Mouse (Mus musculus): ENCODE results near the gene Amhr2. TPM values are rescaled to one million over a fixed set of nuclear protein-coding genes. Genes with fewer than 3 reads are reported as not detected.
A peak's percentile ranks its signal among the peaks of the same experiment; 100 is the strongest.

Gene Amhr2
- polyA plus RNA-seq, 1 experiment from 2014 or later = 0.60 TPM

DNA sequence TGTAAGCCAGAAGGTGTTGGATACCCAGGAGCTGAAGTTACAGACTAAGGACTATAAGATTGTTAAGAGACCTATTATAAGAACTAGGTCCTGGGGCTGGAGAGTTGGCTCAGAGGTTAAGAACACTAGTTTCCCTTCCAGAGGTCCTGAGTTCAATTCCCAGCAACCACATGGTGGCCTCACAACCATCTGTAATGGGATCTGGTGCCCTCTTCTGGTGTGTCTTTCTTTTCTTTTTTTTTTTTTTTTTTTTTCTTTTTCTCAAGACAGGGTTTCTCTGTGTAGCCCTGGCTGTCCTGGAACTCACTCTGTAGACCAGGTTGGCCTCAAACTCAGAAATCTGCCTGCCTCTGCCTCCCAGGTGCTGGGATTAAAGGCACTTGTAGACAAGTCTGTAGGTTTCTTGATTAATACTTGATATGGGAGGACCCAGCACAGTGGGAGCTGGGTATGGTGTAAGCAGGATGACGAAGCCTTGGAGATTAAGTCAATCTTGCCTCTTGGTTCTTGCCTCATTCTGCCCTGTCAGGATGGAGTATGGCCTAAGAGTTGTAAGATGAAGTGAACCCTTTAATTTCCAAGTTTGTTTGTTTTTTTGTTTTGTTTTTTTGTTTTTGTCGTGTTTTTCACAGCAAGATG, 21.4 kb upstream of the Amhr2 start:
- Histone ChIP-seq H3K27ac (ENCODE audit: low read depth) (no peak overlapping the region), H3K27me3 (ENCODE audit: insufficient read depth, low read length) (no peaks in the 10 kb centered on the region), H3K4me3 (ENCODE audit: low read depth, low read length) (no peak overlapping the region), H3K9me3 (ENCODE audit: low read length) (no peaks in the 10 kb centered on the region), H3K9ac (replicated peaks) (no peak overlapping the region), H3K4me2 (ENCODE audit: low read depth, low read length) (no peak overlapping the region), H3K36me3 (replicated peaks; ENCODE audit: insufficient read depth, low read length) (peaks cover 32% of the 10 kb centered on the region), H3K4me1 (ENCODE audit: insufficient read depth) (no peaks in the 10 kb centered on the region)
- TF ChIP-seq CTCF (IDR thresholded peaks at IDR 0.05; ENCODE audit: low read depth) = no peak
- no peak for TF ChIP-seq EP300 (IDR thresholded peaks at IDR 0.05; ENCODE audit: low read depth)
- DNase-seq (no peak), ATAC-seq (no peak)
- 89% methylated on average over 2 of the region's 2 CpGs for WGBS (ENCODE audit: insufficient replicate concordance)

DNA sequence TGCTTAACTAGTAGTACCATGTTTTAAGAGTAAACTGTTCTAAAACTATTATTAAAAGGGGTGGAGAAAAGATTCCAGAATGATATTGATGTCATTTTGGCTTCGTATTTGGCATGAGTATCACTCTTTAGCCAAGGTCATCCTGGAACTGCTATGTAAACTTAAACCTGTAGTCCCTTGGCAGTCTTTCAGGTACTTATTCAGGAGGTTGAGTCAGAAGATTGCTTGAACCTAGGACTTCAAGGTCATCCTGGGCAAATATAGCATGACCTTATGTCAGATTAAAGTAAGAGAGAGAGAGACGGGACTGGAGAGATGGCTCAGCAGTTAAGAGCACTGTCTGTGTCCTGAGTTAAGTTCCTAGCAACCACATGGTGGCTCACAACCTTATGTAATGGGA, 20.5 kb upstream of the Amhr2 start:
- no peak for DNase-seq
- H3K4me2 ChIP-seq (ENCODE audit: low read depth, low read length) = no peak overlapping the region
- TF ChIP-seq EP300 (IDR thresholded peaks at IDR 0.05; ENCODE audit: low read depth) (no peak), CTCF (IDR thresholded peaks at IDR 0.05; ENCODE audit: low read depth) (no peak)

DNA sequence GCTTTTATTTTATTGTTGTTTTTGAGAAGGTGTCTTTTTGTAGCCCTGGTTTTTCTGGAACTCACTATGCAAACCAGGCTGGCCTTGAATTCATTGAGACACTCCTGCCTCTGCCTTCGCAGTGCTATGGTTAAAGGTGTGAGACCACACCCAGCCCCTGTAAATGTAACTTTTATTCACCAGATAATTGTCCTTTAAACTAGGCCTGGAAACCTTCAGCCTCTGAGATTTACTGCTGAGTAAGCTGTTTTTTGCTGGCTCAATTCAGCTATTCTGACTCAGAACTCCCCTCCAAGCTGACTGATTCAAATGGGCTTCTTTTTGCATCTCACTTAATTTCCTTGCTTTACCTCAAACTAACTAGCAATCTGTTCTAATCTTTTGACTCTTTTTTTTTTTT, 18.2 kb upstream of the Amhr2 start:
- no peak overlapping the region for H3K27ac ChIP-seq (ENCODE audit: low read depth)
- H3K4me3 ChIP-seq (ENCODE audit: low read depth, low read length) = no peak overlapping the region
- TF ChIP-seq CTCF (IDR thresholded peaks at IDR 0.05; ENCODE audit: low read depth) (no peak), EP300 (IDR thresholded peaks at IDR 0.05; ENCODE audit: low read depth) (no peak)
- no peak overlapping the region for H3K4me2 ChIP-seq (ENCODE audit: low read depth, low read length)
- 100% methylated on average over 1 of the region's 1 CpGs for WGBS (ENCODE audit: insufficient replicate concordance)
- no peak for ATAC-seq
- no peaks in the 10 kb centered on the region for H3K9me3 ChIP-seq (ENCODE audit: low read length)
- peaks cover 58% of the 10 kb centered on the region for H3K36me3 ChIP-seq (replicated peaks; ENCODE audit: insufficient read depth, low read length)
- H3K4me1 ChIP-seq (ENCODE audit: insufficient read depth) = no peaks in the 10 kb centered on the region
- H3K9ac ChIP-seq (replicated peaks) = no peak overlapping the region
- no peak for DNase-seq
- no peaks in the 10 kb centered on the region for H3K27me3 ChIP-seq (ENCODE audit: insufficient read depth, low read length)

More for the DNA sequence above, 20.5 kb upstream of the Amhr2 start:
- no peak for ATAC-seq
- H3K36me3 ChIP-seq (replicated peaks; ENCODE audit: insufficient read depth, low read length) = peaks cover 36% of the 10 kb centered on the region
- no peak overlapping the region for H3K9ac ChIP-seq (replicated peaks)
- no peaks in the 10 kb centered on the region for H3K9me3 ChIP-seq (ENCODE audit: low read length)
- H3K4me1 ChIP-seq (ENCODE audit: insufficient read depth) = no peaks in the 10 kb centered on the region
- no peaks in the 10 kb centered on the region for H3K27me3 ChIP-seq (ENCODE audit: insufficient read depth, low read length)
- H3K4me3 ChIP-seq (ENCODE audit: low read depth, low read length) = no peak overlapping the region
- H3K27ac ChIP-seq (ENCODE audit: low read depth) = no peak overlapping the region
- WGBS (ENCODE audit: insufficient replicate concordance) = 82% methylated on average over 2 of the region's 2 CpGs

DNA sequence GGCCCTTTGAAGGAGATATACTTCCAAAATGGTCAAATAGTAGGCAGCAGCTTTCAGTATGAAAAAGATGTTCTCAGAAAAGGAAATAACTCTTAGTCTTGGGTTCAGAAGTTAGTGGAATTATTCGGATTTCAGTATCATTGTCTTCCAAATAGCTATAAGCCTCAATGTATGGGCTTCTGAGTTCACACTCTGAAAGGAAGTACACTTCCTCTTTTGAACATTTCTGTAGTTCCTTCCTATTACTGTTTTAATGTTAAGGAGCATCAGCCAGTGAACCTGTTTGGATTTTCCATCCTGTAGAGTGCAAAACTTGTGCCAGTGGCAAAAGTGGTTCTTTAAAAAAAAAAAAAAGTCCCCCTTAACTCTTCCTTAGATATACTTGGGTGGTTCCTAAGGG, 13.1 kb upstream of the Amhr2 start:
- DNase-seq = no peak
- Histone ChIP-seq H3K9ac (replicated peaks) (no peak overlapping the region), H3K27ac (ENCODE audit: low read depth) (no peak overlapping the region), H3K4me2 (ENCODE audit: low read depth, low read length) (no peak overlapping the region), H3K36me3 (replicated peaks; ENCODE audit: insufficient read depth, low read length) (peaks cover 69% of the 10 kb centered on the region), H3K4me3 (ENCODE audit: low read depth, low read length) (no peak overlapping the region), H3K27me3 (ENCODE audit: insufficient read depth, low read length) (no peaks in the 10 kb centered on the region), H3K4me1 (ENCODE audit: insufficient read depth) (no peaks in the 10 kb centered on the region), H3K9me3 (ENCODE audit: low read length) (no peaks in the 10 kb centered on the region)
- 54% methylated on average over 1 of the region's 1 CpGs for WGBS (ENCODE audit: insufficient replicate concordance)
- TF ChIP-seq EP300 (IDR thresholded peaks at IDR 0.05; ENCODE audit: low read depth) = no peak
- no peak for ATAC-seq

DNA sequence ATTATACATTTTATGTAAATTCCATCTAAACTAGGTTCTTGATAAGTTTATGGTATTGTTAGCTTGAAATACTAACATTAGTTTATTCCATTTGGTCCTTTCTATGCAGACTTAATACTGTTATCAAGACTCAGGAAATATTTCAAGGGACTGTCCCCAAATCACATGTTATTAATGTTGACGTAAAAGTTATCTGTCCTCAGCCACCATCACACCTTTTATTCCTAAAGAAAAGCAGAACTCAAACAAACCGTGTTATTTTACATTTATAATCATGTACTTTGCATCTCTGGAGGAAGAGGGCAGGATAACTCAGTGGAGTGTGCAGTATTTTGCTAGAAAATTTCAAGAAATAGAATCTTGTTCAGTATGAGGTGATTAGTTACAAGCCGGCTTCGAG, 12.0 kb upstream of the Amhr2 start:
- Histone ChIP-seq H3K27ac (ENCODE audit: low read depth) (no peak overlapping the region), H3K4me3 (ENCODE audit: low read depth, low read length) (no peak overlapping the region), H3K36me3 (replicated peaks; ENCODE audit: insufficient read depth, low read length) (peaks cover 63% of the 10 kb centered on the region), H3K9me3 (ENCODE audit: low read length) (no peaks in the 10 kb centered on the region), H3K27me3 (ENCODE audit: insufficient read depth, low read length) (no peaks in the 10 kb centered on the region), H3K4me1 (ENCODE audit: insufficient read depth) (no peaks in the 10 kb centered on the region), H3K4me2 (ENCODE audit: low read depth, low read length) (no peak overlapping the region), H3K9ac (replicated peaks) (no peak overlapping the region)
- 84% methylated on average over 4 of the region's 4 CpGs for WGBS (ENCODE audit: insufficient replicate concordance)
- ATAC-seq (no peak), DNase-seq (no peak)
- TF ChIP-seq EP300 (IDR thresholded peaks at IDR 0.05; ENCODE audit: low read depth) = no peak
- no peak for TF ChIP-seq CTCF (IDR thresholded peaks at IDR 0.05; ENCODE audit: low read depth)

DNA sequence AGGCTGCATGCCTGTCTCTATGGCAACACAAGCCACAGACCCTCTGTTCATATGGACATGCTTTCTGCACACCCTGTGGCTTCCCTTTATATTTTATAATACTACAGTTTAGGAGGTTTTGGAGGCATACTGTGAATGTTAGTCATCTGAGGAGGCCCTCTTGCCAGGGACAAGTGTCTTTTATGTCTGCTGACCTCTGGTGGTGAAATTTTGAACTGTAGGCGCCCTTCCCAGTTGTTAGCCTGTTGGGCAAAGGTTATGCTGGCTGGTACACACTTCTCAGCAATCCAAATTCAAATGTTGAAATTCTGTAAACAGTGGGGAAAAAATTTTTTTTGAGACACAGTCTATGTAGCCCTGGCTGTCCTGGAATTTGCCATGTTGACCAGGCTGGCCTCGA, 2.7 kb upstream of the Amhr2 start:
- 44% methylated on average over 2 of the region's 2 CpGs for WGBS (ENCODE audit: insufficient replicate concordance)
- no peak overlapping the region for H3K4me3 ChIP-seq (ENCODE audit: low read depth, low read length)
- H3K4me2 ChIP-seq (ENCODE audit: low read depth, low read length) = no peak overlapping the region
- no peaks in the 10 kb centered on the region for H3K36me3 ChIP-seq (replicated peaks; ENCODE audit: insufficient read depth, low read length)
- peak; percentile 81 for ATAC-seq
- no peaks in the 10 kb centered on the region for H3K9me3 ChIP-seq (ENCODE audit: low read length)
- TF ChIP-seq CTCF (IDR thresholded peaks at IDR 0.05; ENCODE audit: low read depth) (peak; percentile 86), EP300 (IDR thresholded peaks at IDR 0.05; ENCODE audit: low read depth) (no peak)
- DNase-seq = peak; percentile 90
- no peaks in the 10 kb centered on the region for H3K27me3 ChIP-seq (ENCODE audit: insufficient read depth, low read length)
- H3K9ac ChIP-seq (replicated peaks) = no peak overlapping the region
- H3K27ac ChIP-seq (ENCODE audit: low read depth) = no peak overlapping the region
- no peaks in the 10 kb centered on the region for H3K4me1 ChIP-seq (ENCODE audit: insufficient read depth)

DNA sequence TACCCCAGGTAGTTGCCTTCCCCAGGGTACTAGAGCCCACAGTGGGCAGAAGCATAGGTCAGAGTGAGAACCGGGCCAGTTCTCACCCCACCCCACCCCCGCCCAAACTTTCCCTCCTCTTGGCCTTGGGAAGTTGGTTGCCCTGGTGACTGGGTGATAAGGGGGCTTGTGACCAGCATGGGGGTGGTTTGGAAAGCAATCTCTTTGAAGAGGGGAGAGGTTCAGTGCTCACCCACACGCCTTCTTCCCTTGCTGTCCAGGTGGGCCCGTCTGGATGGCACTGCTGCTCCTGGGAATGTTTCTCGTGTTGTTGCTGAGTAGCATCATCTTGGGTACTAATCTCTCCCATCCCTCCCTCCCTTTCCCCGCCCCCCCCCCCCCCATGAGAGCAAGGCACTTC, 1.3 kb downstream of the Amhr2 start:
- Histone ChIP-seq H3K36me3 (replicated peaks; ENCODE audit: insufficient read depth, low read length) (no peaks in the 10 kb centered on the region), H3K9ac (replicated peaks) (no peak overlapping the region), H3K4me2 (ENCODE audit: low read depth, low read length) (no peak overlapping the region), H3K4me1 (ENCODE audit: insufficient read depth) (no peaks in the 10 kb centered on the region), H3K27me3 (ENCODE audit: insufficient read depth, low read length) (no peaks in the 10 kb centered on the region), H3K9me3 (ENCODE audit: low read length) (no peaks in the 10 kb centered on the region), H3K4me3 (ENCODE audit: low read depth, low read length) (no peak overlapping the region), H3K27ac (ENCODE audit: low read depth) (no peak overlapping the region)
- DNase-seq = no peak
- TF ChIP-seq EP300 (IDR thresholded peaks at IDR 0.05; ENCODE audit: low read depth) (no peak), CTCF (IDR thresholded peaks at IDR 0.05; ENCODE audit: low read depth) (no peak)
- no peak for ATAC-seq
- WGBS (ENCODE audit: insufficient replicate concordance) = 39% methylated on average over 5 of the region's 6 CpGs
